In genomic region chr5:36989625-36989977, GRCm38 (mm10) we compare ENCODE assay signal across 8 mouse cellular contexts. TPM values are rescaled to one million over a fixed set of nuclear protein-coding genes. Genes with fewer than 3 reads are reported as not detected.
DNase-seq lines count a peak whose midpoint lies in the region; ATAC-seq and TF ChIP-seq lines count a peak whose summit lies in the region.

No protein-coding gene starts in this region.

- TF ChIP-seq CTCF in layer of hippocampus, adult 2 months (conservative IDR thresholded peaks at IDR 0.05): no peak
- no peak for TF ChIP-seq CTCF in kidney, adult 2 months (conservative IDR thresholded peaks at IDR 0.05; ENCODE audit: insufficient read depth, insufficient read length, low read depth, low read length)

- peak overlapping the region; percentile 91 for H3K4me2 ChIP-seq in embryonic facial prominence, embryonic 15.5 days (replicated peaks)
- peak overlapping the region; percentile 97 for H3K4me2 ChIP-seq in limb, embryonic 13.5 days (replicated peaks)

- no peaks in the 10 kb centered on the region for H3K27me3 ChIP-seq in embryonic facial prominence, embryonic 15.5 days
- peaks cover 5% of the 10 kb centered on the region for H3K27me3 ChIP-seq in limb, embryonic 13.5 days
- H3K27me3 ChIP-seq in splenic B cell, adult 2 months (ENCODE audit: control insufficient read depth, insufficient read depth, low read length, poor library complexity, severe bottlenecking): no peaks in the 10 kb centered on the region
- no peaks in the 10 kb centered on the region for H3K27me3 ChIP-seq in kidney, adult 2 months (replicated peaks; ENCODE audit: control insufficient read depth, insufficient read depth, low read length)

- H3K9me3 ChIP-seq in embryonic facial prominence, embryonic 15.5 days (replicated peaks): no peaks in the 10 kb centered on the region
- no peaks in the 10 kb centered on the region for H3K9me3 ChIP-seq in limb, embryonic 13.5 days

- H3K4me1 ChIP-seq in embryonic facial prominence, embryonic 15.5 days: peaks cover 11% of the 10 kb centered on the region
- peaks cover 11% of the 10 kb centered on the region; the same call in 1 of the 2 replicates for H3K4me1 ChIP-seq in limb, embryonic 13.5 days
- peaks cover 3% of the 10 kb centered on the region; the same call in 1 of the 2 replicates for H3K4me1 ChIP-seq in kidney, adult 2 months (ENCODE audit: control insufficient read depth, insufficient read depth, low read length)

- peak overlapping the region; percentile 73; the same call in 1 of the 2 replicates for H3K27ac ChIP-seq in layer of hippocampus, adult 2 months
- no peak overlapping the region for H3K27ac ChIP-seq in embryonic facial prominence, embryonic 15.5 days (replicated peaks)
- H3K27ac ChIP-seq in limb, embryonic 13.5 days: no peak overlapping the region
- no peak overlapping the region for H3K27ac ChIP-seq in kidney, adult 2 months (ENCODE audit: insufficient read depth, low read depth, low read length)

- ATAC-seq in embryonic facial prominence, embryonic 15.5 days (ENCODE audit: insufficient number of reproducible peaks, low FRiP score, low TSS enrichment, low read depth): no peak
- no peak for ATAC-seq in limb, embryonic 13.5 days (ENCODE audit: low FRiP score, low read depth)

- no peaks in the 10 kb centered on the region for H3K36me3 ChIP-seq in embryonic facial prominence, embryonic 15.5 days
- no peaks in the 10 kb centered on the region for H3K36me3 ChIP-seq in limb, embryonic 13.5 days
- no peaks in the 10 kb centered on the region for H3K36me3 ChIP-seq in splenic B cell, adult 2 months (ENCODE audit: control insufficient read depth, insufficient read depth, low read length, poor library complexity, severe bottlenecking)
- H3K36me3 ChIP-seq in kidney, adult 2 months (ENCODE audit: control insufficient read depth, insufficient read depth, low read length): no peaks in the 10 kb centered on the region

- peak overlapping the region; percentile 79 for H3K4me3 ChIP-seq in layer of hippocampus, adult 2 months
- peak overlapping the region; percentile 75 for H3K4me3 ChIP-seq in embryonic facial prominence, embryonic 15.5 days (replicated peaks)
- H3K4me3 ChIP-seq in limb, embryonic 13.5 days: peak overlapping the region; percentile 75; the same call in 1 of the 2 replicates
- H3K4me3 ChIP-seq in kidney, adult 2 months (ENCODE audit: insufficient read depth, low read depth, low read length): no peak overlapping the region

- no peak for TF ChIP-seq POLR2A in kidney, adult 2 months (IDR thresholded peaks at IDR 0.05; ENCODE audit: low read depth, low read length)

- no peak for DNase-seq in layer of hippocampus, adult 2 months (ENCODE audit: low spot score in 2 of 2)
- no peak for DNase-seq in layer of hippocampus, postnatal 25 days (ENCODE audit: extremely low spot score in 1 of 2, low spot score in 1 of 2)
- DNase-seq in splenic B cell, adult 2 months (ENCODE audit: low read depth, low spot score): peak; percentile 51
- DNase-seq in spleen, postnatal 36 days (ENCODE audit: low spot score in 2 of 2): no peak
- no peak for DNase-seq in right cerebral cortex, postnatal 14 days
- no peak for DNase-seq in kidney, adult 2 months

- WGBS in embryonic facial prominence, embryonic 15.5 days: 5% methylated on average over 3 of the region's 3 CpGs
- WGBS in limb, embryonic 13.5 days: 13% methylated on average over 3 of the region's 3 CpGs
- 4% methylated on average over 3 of the region's 3 CpGs for WGBS in kidney, adult 2 months

- no peak overlapping the region for H3K9ac ChIP-seq in embryonic facial prominence, embryonic 15.5 days
- H3K9ac ChIP-seq in limb, embryonic 13.5 days: no peak overlapping the region; the same call in 1 of the 2 replicates

RNA-seq across cellular contexts. Expression of gene Wfs1, which starts 0.6 kb away (rescaled TPM):
- 100 to 1,000 TPM; 133 to 144 TPM for total RNA-seq in layer of hippocampus, adult 2 months (2021)
- total RNA-seq in layer of hippocampus, postnatal 25 days (2021): 100 to 1,000 TPM; 191 to 192 TPM
- 12.5 and 13.3 TPM in 2 replicates for polyA plus RNA-seq in embryonic facial prominence, embryonic 15.5 days (2015; fragmentation: Nextera tagmentation; extraction: Ambion mirVana)
- 10.4 and 10.9 TPM in 2 replicates for polyA plus RNA-seq in limb, embryonic 13.5 days (2015; fragmentation: Nextera tagmentation; extraction: Ambion mirVana)
- polyA plus RNA-seq in kidney, adult 2 months (2012; rRNA removed): 18.8 and 20.0 TPM in 2 replicates
